Mouse (Mus musculus): ENCODE data around the gene Spem1. TPM values are rescaled to one million over a fixed set of nuclear protein-coding genes. Genes with fewer than 3 reads are reported as not detected.
A peak's percentile ranks its signal among the peaks of the same experiment; 100 is the strongest.
"Not testable (repeated sequence)": the region's sequence is repeated elsewhere in the genome, so short reads cannot be mapped to it uniquely, and the experiment has no call there.

Gene Spem1
- under 1 TPM; 0.34 to 0.73 TPM for total RNA-seq (2021)

DNA sequence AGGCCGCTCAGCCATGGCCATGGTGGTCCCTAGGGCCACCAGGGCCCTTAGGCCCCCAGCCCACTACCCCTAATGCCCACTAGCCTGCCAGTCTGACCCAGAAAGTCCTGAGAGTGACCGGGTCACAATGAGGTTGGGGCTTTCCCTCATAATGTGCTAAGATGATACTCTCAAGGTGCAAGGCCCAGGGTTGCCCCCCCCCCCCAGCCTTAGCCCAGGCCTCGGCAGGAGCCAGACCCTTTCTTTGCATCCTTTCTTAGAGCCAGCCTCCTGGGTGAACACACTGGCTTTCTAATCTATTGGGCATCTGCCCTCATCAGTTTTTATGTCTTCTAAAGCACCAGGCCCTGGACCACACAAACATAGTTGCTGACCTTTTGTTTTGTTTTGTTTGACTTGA lies at the start of gene Spem1:
Spem1 (minus strand) TSS at position 101 of the 400 bp plus-strand sequence.
- no peak for DNase-seq (ENCODE audit: extremely low spot score in 1 of 2, low spot score in 1 of 2)

DNA sequence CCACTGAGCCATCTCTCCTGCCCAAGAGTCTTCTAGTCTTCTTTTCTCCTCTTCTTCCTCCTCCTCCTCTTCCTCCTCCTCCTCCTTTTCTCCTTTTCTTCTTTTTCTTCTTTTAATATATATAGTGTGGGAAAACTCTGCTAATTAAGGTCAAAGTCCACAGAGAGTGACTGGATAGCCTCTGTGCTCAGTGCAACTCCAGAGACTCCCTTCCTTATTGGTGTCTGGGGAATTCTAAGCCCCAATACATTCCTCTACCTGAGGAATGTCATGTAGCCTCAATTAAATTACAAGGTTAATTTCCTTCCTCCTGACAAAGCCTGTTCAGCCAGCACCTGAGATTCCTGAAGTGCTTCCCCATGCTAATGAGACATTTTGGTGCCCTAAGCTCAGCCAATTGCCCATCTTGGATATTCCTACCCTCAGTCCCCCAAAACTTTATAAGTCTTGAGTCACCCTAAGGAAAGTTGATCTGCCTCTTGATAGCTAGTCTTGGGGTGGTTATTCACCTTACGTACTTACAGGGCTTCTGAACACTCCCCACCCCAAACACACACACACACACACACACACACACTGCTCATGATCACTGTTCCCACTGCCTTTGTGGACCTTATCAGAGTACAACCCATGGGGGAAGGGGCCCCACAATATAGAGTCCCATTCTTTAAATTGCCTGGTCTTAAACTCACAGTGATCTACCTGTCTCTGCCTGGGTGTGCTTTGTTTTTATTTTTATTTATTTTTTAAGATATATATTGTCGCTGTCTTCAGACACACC lies 48.5 kb upstream of the Spem1 start:
- no peak for DNase-seq (ENCODE audit: extremely low spot score in 1 of 2, low spot score in 1 of 2)

DNA sequence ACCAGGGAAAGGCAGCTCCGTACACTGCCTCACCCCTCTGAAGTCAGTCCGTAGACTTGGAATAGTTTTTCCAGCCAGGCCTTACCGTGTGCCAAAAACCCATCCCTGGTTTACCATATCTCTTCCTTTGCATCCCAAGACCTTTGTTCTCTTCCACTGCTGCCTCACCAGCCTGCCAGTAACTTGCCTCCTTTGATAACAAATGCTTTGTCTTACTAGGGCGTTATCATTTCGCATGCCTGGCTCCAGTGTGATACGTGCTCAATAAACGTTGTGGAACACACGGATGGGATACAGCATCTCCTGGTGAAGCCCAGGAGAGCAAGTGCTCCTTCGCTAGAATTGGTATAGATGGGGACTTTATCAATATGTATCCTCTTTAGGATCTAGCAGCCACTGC lies 45.4 kb upstream of the Spem1 start:
- no peak for DNase-seq (ENCODE audit: extremely low spot score in 1 of 2, low spot score in 1 of 2)

DNA sequence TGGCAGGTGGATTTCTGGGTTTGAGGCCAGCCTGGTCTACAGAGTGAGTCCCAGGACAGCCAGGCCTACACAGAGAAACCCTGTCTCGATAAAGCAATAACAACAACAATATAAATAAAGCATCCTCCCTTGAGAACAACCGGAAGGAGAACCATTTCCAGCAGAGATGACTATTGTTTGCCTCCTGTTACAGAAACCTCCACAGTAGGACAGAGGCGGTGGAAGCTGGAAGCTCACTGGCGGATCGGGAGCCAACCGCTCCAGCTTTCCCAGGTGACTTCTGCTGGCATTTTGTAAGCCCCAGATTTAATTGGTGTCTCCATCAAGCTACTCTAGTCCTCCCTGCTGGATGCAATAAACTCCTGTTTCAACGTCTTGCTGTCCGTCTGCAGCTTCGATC lies 43.6 kb upstream of the Spem1 start:
- no peak for DNase-seq (ENCODE audit: extremely low spot score in 1 of 2, low spot score in 1 of 2)

DNA sequence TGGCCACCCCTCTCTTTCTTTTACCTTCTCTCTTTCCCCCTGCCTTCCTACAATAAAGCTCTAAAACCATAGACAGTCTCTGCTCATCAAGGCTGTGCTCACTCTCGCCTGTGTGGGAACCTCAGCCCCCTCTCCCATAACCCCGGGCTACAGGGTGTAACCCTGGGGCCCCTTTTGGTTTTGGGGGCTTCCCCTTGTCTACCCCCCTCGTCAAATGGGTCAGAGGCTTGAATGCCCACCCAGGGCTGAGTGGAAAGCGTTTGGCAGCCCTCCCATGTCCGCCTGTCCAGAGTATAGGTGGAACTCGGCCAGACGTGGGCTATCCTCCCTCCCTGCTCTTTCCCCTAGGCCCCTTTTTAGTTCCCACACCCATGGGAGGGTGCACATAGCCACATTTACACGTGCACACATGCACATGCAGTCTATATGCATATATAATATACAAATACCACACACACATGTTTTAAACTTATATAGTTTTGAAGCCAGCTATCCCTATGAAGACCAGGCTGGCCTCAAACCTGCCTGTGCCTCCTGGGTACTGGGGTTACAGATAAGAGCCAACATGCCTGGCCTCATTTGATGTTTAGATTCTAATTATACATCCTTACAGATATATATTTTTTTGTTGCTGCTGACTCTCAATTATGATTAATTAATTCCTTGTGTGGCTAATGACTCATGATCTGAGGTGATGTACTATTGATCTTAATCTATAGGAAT lies 42.3 kb upstream of the Spem1 start:
- DNase-seq (ENCODE audit: extremely low spot score in 1 of 2, low spot score in 1 of 2) = no peak

DNA sequence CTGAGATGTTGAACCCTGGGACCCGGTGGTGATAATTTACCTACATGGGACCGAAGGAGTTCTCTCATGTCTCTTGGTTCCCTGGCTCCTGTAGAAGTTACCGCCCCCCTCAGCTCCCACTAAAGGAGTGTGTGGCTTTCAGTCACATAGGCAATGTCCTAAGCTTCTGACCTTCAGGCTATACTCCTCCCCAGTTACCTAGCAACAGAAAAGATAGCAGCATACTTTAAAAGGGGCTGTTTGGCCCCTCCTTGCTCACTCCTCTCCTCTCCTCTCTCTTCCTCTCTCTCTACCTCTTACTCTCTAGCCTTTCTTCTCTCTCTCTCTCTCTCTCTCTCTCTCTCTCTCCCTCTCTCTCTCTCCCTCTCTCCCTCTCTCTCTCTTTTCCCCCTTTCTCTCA lies 41.7 kb upstream of the Spem1 start:
- DNase-seq (ENCODE audit: extremely low spot score in 1 of 2, low spot score in 1 of 2) = not testable (repeated sequence)

DNA sequence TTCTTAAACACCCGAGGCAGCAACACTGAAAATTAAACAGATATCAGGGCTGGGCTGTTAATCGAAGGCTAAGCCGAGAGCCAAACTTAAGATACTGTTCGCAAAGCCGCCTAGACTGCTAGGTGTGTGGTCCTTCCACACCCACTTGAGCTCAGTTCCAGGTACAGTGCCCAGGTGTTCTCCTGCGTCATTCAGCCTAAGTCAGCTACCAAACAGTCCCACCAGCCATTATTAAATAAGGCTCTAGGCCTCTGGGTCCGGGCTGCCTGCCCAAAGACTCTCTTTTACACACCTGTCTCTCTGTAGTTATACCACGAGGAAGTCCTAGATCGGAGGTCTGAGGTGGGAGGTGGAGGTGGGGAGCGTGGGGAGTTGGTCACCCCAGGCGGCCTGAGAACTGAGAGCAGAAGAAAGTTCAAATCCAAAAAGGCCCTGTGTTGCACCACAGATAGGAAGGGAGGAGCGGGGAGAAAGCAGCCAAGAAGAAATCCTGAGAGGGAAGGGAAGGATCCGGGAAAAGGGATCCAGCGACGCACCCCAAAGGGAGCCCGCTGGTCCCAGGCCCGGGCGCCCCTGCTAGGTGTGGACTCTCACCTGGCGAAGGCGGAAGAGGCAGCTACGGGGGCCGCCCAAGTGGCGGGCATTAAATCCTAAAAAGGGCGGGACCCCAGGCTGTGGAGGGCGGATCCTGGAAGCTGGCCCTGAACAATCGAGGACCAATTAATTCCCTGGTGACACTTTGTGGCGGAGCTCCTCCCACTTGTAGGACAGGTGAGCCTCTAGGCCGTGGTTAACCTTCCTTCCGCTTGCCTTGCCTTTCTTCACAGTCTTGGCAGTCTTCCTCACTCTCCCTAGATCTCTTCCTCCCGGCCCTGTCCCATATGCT lies 36.4 kb upstream of the Spem1 start, which contains the start of gene Tnk1:
Tnk1 (minus strand) TSS at position 618 of the 886 bp plus-strand sequence.
- DNase-seq (ENCODE audit: extremely low spot score in 1 of 2, low spot score in 1 of 2) = no peak

DNA sequence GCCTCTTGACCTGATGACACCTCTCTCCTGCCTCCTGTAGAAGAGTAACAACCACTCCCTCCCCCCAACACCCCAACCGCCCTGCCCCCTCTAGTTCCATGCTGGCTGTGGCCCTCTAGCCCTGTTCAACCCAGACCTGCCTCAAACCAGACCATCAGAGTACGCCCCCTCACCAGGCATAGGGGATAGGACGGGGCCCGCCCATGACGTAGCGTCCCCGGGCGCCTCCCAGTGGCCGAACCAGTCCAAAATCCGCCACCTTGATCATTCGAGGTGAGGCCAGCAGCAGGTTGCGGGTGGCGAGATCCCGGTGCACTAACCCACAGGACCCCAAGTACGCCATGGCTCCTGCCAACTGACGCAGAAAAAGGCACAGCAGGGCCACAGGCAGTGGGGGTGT lies 33.4 kb upstream of the Spem1 start:
- peak in 1 of 2 experiments; percentile 33 for DNase-seq (ENCODE audit: extremely low spot score in 1 of 2, low spot score in 1 of 2)

DNA sequence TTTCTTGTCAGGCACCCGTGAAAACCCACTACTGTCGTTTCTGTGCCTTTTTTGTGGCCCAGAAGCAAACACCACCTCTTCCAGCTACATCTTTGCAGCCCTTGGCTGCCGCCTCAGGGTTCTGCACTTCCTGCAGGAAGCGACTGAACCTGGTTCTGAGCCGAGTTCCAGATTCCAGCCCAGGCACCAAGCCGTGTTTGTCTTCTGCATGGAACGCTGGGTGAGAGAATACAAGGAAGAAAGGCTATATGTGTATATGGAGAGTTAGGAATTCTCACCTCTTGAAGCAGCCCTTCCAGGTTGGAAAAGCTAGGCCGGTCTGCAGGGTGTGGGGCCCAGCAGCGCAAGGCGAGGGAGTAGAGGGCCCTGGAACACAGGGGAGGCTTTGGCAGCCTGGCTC lies 32.7 kb upstream of the Spem1 start:
- no peak for DNase-seq (ENCODE audit: extremely low spot score in 1 of 2, low spot score in 1 of 2)

DNA sequence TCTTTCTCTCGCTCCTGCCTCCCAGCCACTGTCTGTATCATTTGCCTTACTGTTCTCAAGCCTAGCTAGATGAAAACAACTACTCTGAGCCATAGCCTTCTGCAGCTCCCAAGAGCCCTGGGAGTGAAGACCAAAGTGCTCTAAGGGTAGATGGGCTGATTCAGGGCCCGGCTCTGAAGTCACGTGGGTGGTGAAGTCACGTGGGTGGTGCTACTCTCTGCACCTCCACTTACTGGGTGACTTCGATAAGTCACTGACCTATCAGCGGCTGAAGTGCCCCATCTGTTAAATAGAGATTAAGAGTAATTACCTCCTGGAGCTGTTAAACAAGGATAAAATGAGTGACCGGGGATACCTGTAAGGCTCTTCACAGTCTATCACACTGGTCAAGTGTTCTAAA lies 32.0 kb upstream of the Spem1 start:
- DNase-seq (ENCODE audit: extremely low spot score in 1 of 2, low spot score in 1 of 2) = no peak

DNA sequence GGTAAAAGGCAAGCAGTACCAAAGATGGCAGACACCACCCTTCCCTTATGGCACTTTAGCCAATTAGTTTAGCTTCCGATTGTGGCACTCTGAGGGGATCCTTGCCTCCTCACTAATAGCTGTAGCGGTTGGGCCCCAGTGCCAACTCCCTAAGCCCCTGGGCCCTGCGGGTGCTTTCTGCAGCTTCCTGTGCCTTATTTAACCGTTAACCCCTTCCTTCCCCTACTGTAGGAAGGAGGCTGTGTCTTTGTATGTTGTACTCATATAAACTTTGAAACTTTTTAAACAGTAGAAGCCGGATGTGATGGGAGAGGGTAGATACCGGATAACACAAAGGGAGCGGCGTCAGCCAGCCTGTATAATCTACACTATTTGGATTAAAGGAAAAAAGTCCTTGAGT lies 28.8 kb upstream of the Spem1 start:
- DNase-seq (ENCODE audit: extremely low spot score in 1 of 2, low spot score in 1 of 2) = no peak

DNA sequence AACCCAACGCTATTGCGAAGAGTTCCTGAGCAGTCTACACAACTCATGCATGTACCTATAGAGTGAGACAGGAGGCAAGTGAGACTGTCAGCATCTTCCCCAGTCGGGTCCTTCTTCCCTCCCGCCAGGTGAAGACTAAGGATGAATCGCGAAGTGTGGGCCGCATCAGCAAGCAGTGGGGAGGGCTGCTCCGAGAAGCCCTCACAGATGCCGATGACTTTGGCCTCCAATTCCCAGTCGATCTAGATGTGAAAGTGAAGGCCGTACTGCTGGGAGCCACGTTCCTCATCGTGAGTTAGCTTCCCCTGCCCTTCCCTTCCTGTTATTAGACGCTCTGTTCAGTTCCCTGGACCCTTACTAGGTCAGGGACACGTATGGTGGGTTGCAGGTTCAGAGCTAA lies 27.9 kb upstream of the Spem1 start:
- no peak for DNase-seq (ENCODE audit: extremely low spot score in 1 of 2, low spot score in 1 of 2)

DNA sequence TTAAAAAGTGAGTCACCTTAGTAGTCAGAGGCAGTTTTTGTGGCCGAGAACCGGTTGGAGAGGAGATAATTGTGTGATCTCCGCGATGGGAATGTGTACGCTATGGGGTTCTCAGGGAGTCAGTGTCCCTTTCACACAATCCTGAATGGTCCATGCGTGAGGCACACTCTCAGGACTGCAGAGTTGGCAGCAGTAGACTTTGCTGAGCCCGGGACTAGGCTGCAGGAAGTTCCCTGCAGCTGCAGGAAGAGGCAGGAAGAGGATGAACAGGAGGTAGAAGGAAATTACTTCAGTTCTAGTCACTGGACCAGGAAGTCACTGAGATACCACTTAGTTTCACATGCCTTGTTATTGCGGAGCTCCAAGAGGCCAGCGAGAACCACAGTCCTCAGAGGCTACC lies 27.1 kb upstream of the Spem1 start:
- DNase-seq (ENCODE audit: extremely low spot score in 1 of 2, low spot score in 1 of 2) = no peak

DNA sequence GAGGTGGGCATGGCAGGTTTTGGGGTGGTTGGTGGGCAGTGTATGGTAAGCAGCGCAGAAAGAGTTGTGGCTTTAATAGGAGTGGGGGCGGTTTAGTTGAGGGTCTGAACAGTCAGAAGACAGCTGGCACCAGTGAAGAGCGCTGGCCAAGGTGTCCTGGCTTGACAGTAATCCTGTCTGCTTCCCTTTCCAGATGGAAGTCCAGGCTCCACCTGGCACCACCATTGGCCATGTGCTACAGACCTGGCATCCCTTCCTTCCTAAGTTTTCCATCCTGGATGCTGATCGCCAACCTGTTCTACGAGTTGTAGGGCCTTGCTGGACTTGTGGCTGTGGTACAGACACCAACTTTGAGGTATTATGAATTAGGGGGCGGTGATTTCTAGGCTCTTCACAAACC lies 26.0 kb upstream of the Spem1 start:
- DNase-seq (ENCODE audit: extremely low spot score in 1 of 2, low spot score in 1 of 2) = no peak

DNA sequence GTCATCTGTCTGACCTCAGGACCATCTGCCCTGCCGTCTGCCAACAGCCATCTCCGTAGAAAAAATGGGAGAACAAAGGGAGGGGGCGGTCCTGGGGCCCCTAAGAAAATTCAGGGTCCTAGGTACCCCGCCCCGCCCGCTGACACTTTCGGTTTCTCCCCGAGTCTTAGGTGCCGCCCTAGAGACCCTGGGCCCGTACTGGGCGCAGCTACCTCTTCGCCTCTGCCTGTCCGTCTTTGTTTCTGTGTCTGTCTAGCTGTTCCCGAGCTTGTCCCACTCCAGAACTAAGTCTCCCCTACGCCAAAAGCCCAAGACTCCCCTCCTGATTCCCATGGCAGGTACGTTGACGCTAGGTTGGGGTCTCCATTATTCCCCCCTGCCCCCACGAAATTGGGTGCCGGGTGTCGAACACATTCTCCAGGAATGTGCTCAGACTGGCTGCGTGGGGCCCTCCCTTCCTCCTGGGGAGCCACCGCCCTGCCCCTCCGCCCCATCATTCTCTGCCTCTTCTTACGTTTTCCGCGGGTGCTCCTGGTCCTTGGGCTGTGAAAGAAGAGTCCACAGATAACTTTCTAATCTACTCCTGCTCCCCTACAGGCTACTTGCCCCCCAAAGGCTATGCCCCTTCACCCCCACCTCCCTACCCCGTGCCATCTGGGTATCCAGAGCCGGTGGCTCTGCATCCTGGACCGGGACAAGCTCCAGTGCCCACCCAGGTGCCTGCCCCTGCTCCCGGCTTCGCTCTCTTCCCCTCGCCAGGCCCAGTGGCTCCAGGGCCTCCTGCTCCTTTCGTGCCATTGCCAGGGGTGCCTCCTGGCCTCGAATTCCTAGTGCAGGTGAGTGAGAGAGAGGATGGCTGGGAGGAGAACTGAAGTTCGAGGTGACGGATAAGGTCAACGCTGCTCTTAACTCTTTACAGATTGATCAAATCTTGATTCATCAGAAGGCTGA lies 25.0 kb upstream of the Spem1 start:
- no peak for DNase-seq (ENCODE audit: extremely low spot score in 1 of 2, low spot score in 1 of 2)

DNA sequence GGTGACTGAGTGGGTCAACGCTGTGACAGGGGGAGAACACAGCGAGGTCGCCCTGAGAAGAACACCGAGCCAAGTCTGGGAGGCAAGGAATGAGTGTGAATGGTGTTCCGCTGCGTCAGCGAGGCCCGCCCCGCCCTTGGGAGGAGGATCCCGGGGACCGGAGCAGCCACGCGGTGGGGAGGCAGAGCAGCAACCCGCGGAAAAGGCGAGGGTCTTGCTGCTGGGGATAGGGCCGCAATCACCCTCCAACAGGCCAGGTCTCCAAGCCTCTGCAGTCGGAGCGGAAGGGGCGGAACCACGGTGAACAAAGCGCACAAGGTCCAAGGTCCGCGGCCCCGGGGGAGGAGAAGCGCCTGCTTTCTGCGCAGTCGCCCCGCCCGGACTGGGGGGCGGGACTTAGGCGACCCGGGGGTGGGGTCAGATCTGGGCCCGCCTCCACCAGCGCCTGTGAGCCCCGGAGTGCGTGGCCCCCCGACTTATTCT lies 24.3 kb upstream of the Spem1 start, which contains the start of gene Plscr3:
Plscr3 (plus strand) TSS at position 179 of the 483 bp plus-strand sequence.
- DNase-seq (ENCODE audit: extremely low spot score in 1 of 2, low spot score in 1 of 2) = peak; percentile 71 to 84

DNA sequence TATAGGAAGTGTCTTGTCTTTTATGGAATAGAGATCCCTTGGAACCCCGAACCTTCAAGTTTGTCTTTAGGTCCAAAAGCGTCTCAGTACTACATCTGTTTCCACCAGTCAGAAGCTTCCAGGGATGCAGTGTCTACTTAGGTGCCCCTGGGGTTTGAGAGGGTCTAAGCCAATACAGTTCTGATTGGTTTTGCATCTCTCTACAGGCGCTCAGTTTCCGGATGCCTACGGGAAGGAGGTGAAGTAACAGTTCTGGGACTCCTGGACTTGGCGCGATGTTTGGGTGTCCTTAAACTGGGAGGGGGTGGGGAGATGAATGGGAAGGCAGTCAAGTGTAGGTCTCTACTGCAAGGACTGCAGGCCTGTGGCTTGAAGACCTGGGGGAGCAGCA lies 16.7 kb upstream of the Spem1 start:
- DNase-seq (ENCODE audit: extremely low spot score in 1 of 2, low spot score in 1 of 2) = no peak

DNA sequence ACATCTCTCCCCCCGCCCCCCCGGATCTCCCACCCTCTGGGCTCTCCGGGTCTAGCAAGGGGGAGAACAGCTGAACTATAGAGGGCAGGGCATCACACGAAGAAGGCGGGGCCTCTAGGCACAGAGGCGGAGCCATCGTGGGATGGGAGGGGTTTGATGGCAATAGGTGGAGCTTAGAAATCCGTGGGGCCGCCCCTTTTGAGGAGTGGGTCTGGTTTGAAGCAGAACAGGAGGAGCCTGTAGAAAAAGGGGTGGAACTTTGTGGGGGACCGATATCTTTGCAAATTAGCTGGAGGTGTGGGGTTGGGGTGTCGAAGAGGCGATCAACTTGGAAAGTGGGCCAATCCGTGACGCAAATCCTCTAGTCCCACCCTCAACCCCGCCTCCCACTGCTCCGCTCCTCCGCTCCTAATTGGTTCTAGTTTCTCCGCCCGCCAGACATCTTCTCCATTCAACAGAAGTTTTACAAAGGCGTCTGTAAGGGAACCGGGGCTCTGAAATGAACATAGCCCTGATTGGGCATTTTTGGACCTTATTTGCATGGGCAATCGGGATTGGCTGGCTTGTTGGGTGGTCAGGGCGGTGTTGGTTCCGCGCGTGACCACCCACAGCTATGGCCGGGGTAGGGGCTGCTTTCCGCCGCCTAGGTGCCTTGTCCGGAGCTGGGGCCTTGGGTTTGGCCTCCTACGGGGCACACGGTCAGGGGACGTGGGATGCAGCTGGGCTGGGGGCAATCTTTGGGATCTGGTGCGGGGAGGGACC lies 16.2 kb upstream of the Spem1 start, which contains the start of gene Tmem256:
Tmem256 (plus strand) TSS at position 563 of the 762 bp plus-strand sequence.
- DNase-seq (ENCODE audit: extremely low spot score in 1 of 2, low spot score in 1 of 2) = peak; percentile 81 to 92

DNA sequence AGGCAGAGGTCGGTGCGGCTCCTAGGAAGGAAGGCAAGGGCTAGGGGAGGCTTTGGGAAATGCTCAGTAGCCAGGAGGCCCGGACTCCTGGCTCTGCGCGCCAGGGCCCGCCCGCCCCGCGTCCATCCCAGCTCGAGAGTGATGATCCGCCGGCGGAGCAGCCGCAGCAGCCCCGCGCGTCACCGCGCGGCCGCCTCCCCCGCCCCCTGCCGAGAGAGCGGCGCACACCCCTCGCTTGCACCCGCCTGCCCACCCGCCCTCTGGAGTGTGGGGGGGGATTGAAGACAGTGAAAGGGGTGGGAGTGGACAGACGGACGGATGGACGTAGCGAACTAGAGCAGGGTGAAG lies 15.6 kb upstream of the Spem1 start, which contains the start of gene Nlgn2:
Nlgn2 (minus strand) TSS at position 181 of the 348 bp plus-strand sequence.
- peak in 1 of 2 experiments; percentile 55 for DNase-seq (ENCODE audit: extremely low spot score in 1 of 2, low spot score in 1 of 2)
